Comparison of ENCODE assay signal across 37 mouse cellular contexts in the genomic region with DNA sequence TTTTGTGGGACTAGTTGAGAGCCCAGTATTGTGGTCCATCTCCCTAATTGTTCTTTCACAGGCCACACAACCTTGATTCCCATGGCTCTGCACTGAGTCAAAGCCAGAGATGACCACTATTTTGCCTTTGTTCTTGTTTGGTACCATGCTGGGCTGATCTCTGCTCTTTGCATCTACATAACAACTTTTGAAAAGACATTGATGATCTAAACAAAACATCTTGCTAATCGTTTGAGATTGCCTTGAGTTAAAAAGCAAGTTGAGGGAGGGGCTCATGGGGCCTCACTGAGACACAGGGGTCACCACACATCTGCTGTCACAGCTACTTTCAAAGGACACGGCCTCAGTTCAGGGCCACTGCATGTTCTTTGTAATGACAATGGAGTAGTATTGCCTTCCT. TPM values are rescaled to one million over a fixed set of nuclear protein-coding genes. Genes with fewer than 3 reads are reported as not detected.
DNase-seq lines count a peak whose midpoint lies in the region; ATAC-seq and TF ChIP-seq lines count a peak whose summit lies in the region.
"Had no signal": no experiment of that assay in that cellular context is flagged by ENCODE, and none has a peak within 500 bp of the region (broad histone marks: within the 10 kb centered on the region; RNA-seq: fewer than 3 reads in every experiment).

No protein-coding gene starts in this region.

- WGBS in heart, embryonic 10.5 days, result 48% methylated on average over 2 of the region's 2 CpGs
- 40% methylated on average over 2 of the region's 2 CpGs for WGBS in stomach, postnatal 0 days

- TF ChIP-seq EP300 in stomach, postnatal 0 days (optimal IDR thresholded peaks at IDR 0.05), result no peak

- no peak overlapping the region for H3K9ac ChIP-seq in stomach, postnatal 0 days (ENCODE audit: low read length)
- H3K9ac ChIP-seq: forebrain, embryonic 13.5 days; heart, embryonic 12.5 days; heart, embryonic 15.5 days; hindbrain, embryonic 13.5 days had no signal

- no peak for ATAC-seq in stomach, postnatal 0 days (ENCODE audit: low FRiP score, low TSS enrichment)
- ATAC-seq: activated CD4-positive, CD25-positive, alpha-beta regulatory T cell, adult 4 months; CD4-positive, CD25-positive, alpha-beta regulatory T cell, adult 4 months; forebrain, embryonic 13.5 days; forebrain, embryonic 16.5 days; hindbrain, postnatal 0 days; inflammation-experienced regulatory T-cells, adult 6 months; intestine, embryonic 16.5 days; Patski had no signal

- peaks cover 15% of the 10 kb centered on the region; the same call in 1 of the 2 replicates for H3K27me3 ChIP-seq in heart, embryonic 10.5 days (ENCODE audit: insufficient read depth, poor library complexity, severe bottlenecking)
- no peaks in the 10 kb centered on the region for H3K27me3 ChIP-seq in stomach, postnatal 0 days (ENCODE audit: control insufficient read depth, insufficient read depth, low read length)
- H3K27me3 ChIP-seq: forebrain, embryonic 13.5 days; hindbrain, embryonic 13.5 days; Patski had no signal

- intact Hi-C loops in heart, postnatal 25 days (cut with DNase I), result no loop called here

- no peak for TF ChIP-seq CTCF in stomach, postnatal 0 days (IDR thresholded peaks at IDR 0.05; ENCODE audit: low read depth)

- H3K4me3 ChIP-seq in heart, embryonic 10.5 days, result no peak overlapping the region
- H3K4me3 ChIP-seq in stomach, postnatal 0 days (ENCODE audit: low read depth, low read length), result no peak overlapping the region
- H3K4me3 ChIP-seq: forebrain, embryonic 10.5 days; forebrain, embryonic 13.5 days; heart, embryonic 12.5 days; heart, embryonic 15.5 days; hindbrain, embryonic 13.5 days had no signal

- no peaks in the 10 kb centered on the region for H3K9me3 ChIP-seq in heart, embryonic 10.5 days
- H3K9me3 ChIP-seq in stomach, postnatal 0 days (ENCODE audit: control insufficient read depth, low read length), result no peaks in the 10 kb centered on the region
- H3K9me3 ChIP-seq: forebrain, embryonic 10.5 days; forebrain, embryonic 13.5 days; heart, embryonic 12.5 days; heart, embryonic 15.5 days; hindbrain, embryonic 13.5 days had no signal

- H3K36me3 ChIP-seq in heart, embryonic 10.5 days, result no peaks in the 10 kb centered on the region
- no peaks in the 10 kb centered on the region for H3K36me3 ChIP-seq in stomach, postnatal 0 days (ENCODE audit: control insufficient read depth, insufficient read depth, low read length)
- H3K36me3 ChIP-seq: forebrain, embryonic 10.5 days; G1E; heart, embryonic 12.5 days; heart, embryonic 15.5 days; hindbrain, embryonic 13.5 days had no signal

- no peaks in the 10 kb centered on the region for H3K4me1 ChIP-seq in heart, embryonic 10.5 days
- H3K4me1 ChIP-seq in stomach, postnatal 0 days (replicated peaks; ENCODE audit: control insufficient read depth, insufficient read depth), result no peaks in the 10 kb centered on the region
- H3K4me1 ChIP-seq: forebrain, embryonic 13.5 days; heart, embryonic 12.5 days; heart, embryonic 15.5 days; hindbrain, embryonic 13.5 days had no signal

- H3K27ac ChIP-seq in heart, embryonic 10.5 days, result no peak overlapping the region
- no peak overlapping the region for H3K27ac ChIP-seq in stomach, postnatal 0 days (replicated peaks)
- H3K27ac ChIP-seq: forebrain, embryonic 10.5 days; forebrain, embryonic 13.5 days; heart, embryonic 15.5 days; hindbrain, embryonic 13.5 days; hindbrain, postnatal 0 days had no signal

- H3K4me2 ChIP-seq in stomach, postnatal 0 days (replicated peaks; ENCODE audit: low read depth), result no peak overlapping the region
- H3K4me2 ChIP-seq: forebrain, embryonic 13.5 days; heart, embryonic 12.5 days; heart, embryonic 15.5 days; hindbrain, embryonic 13.5 days had no signal

- peak; percentile 55 for DNase-seq in heart, embryonic 10.5 days (ENCODE audit: low spot score)
- DNase-seq in heart, postnatal 25 days (ENCODE audit: low spot score), result no peak
- peak; percentile 13 for DNase-seq in retina, embryonic 14.5 days (ENCODE audit: low spot score)
- DNase-seq in retina, postnatal 1 day, result no peak
- DNase-seq in R1 (ENCODE audit: low read depth, low spot score), result peak; percentile 34
- DNase-seq in stomach, postnatal 0 days (ENCODE audit: low spot score), result peak; percentile 6
- DNase-seq in ovary, postnatal 14 days (ENCODE audit: low spot score), result no peak
- no peak for DNase-seq in cerebellum, postnatal 14 days
- DNase-seq: adrenal gland, adult 8-10 months; adrenal gland, postnatal 25 days; cerebellum, adult 11-12 months; cerebellum, adult 8-10 months; cerebellum, postnatal 10 days; gastrocnemius, postnatal 10 days; gastrocnemius, postnatal 36 days; heart, postnatal 10 days had no signal

RNA-seq across cellular contexts. Expression of a gene that starts 8.3 kb away (rescaled TPM):
- polyA plus RNA-seq in heart, embryonic 10.5 days (2016; fragmentation: Nextera tagmentation; extraction: Ambion mirVana), result 0.05 TPM in 1 of 2 replicates, not detected in the other
- total RNA-seq in heart, postnatal 25 days (2021), result not detected
- 30.7 and 42.9 TPM in 2 replicates for polyA plus RNA-seq in stomach, postnatal 0 days (2015; fragmentation: Nextera tagmentation; extraction: Ambion mirVana)
- total RNA-seq: adrenal gland, adult 8-10 months; adrenal gland, postnatal 25 days; G1E; gastrocnemius, adult 18-20 months; gastrocnemius, postnatal 10 days; gastrocnemius, postnatal 36 days; granulocyte monocyte progenitor cell, adult 5-6 weeks; heart, adult 8-10 months; heart, postnatal 10 days; hematopoietic stem cell, adult 5-6 weeks; hindbrain, postnatal 0 days had no signal
- polyA plus RNA-seq: activated CD4-positive, CD25-positive, alpha-beta regulatory T cell, adult 4 months; C2C12; CD4-positive, CD25-positive, alpha-beta regulatory T cell, adult 4 months; forebrain, embryonic 10.5 days; forebrain, embryonic 13.5 days; forebrain, embryonic 16.5 days; G1E; heart, embryonic 12.5 days; hindbrain, embryonic 13.5 days; inflammation-experienced regulatory T-cells, adult 6 months; Patski had no signal

RNA-seq across cellular contexts. Expression of a gene that starts 10.3 kb away (rescaled TPM):
- polyA plus RNA-seq in heart, embryonic 10.5 days (2016; fragmentation: Nextera tagmentation; extraction: Ambion mirVana), result 0.33 and 1.4 TPM in 2 replicates
- not detected for total RNA-seq in heart, postnatal 25 days (2021)
- 504 and 557 TPM in 2 replicates for polyA plus RNA-seq in stomach, postnatal 0 days (2015; fragmentation: Nextera tagmentation; extraction: Ambion mirVana)
- total RNA-seq: adrenal gland, adult 8-10 months; adrenal gland, postnatal 25 days; G1E; gastrocnemius, postnatal 10 days; granulocyte monocyte progenitor cell, adult 5-6 weeks; heart, postnatal 10 days; hematopoietic stem cell, adult 5-6 weeks; hindbrain, postnatal 0 days had no signal
- polyA plus RNA-seq: activated CD4-positive, CD25-positive, alpha-beta regulatory T cell, adult 4 months; CD4-positive, CD25-positive, alpha-beta regulatory T cell, adult 4 months; forebrain, embryonic 16.5 days; G1E; inflammation-experienced regulatory T-cells, adult 6 months had no signal

RNA-seq across cellular contexts. Expression of a gene that starts 22.3 kb away (rescaled TPM):
- polyA plus RNA-seq in heart, embryonic 10.5 days (2016; fragmentation: Nextera tagmentation; extraction: Ambion mirVana), result not detected in 2 replicates
- total RNA-seq in heart, postnatal 25 days (2021), result not detected
- 3.3 and 4.7 TPM in 2 replicates for polyA plus RNA-seq in stomach, postnatal 0 days (2015; fragmentation: Nextera tagmentation; extraction: Ambion mirVana)
- total RNA-seq: adrenal gland, adult 8-10 months; adrenal gland, postnatal 25 days; G1E; gastrocnemius, adult 18-20 months; gastrocnemius, postnatal 10 days; gastrocnemius, postnatal 36 days; granulocyte monocyte progenitor cell, adult 5-6 weeks; heart, adult 8-10 months; hematopoietic stem cell, adult 5-6 weeks; hindbrain, postnatal 0 days had no signal
- polyA plus RNA-seq: brain, embryonic 14.5 days; C2C12; CD4-positive, CD25-positive, alpha-beta regulatory T cell, adult 4 months; embryonic facial prominence, embryonic 11.5 days; forebrain, embryonic 10.5 days; forebrain, embryonic 13.5 days; forebrain, embryonic 16.5 days; G1E; heart, embryonic 12.5 days; heart, embryonic 15.5 days; hindbrain, embryonic 13.5 days; hindbrain, postnatal 0 days; intestine, embryonic 16.5 days; Patski had no signal

RNA-seq across cellular contexts. Expression of a gene that starts 40.5 kb away (rescaled TPM):
- polyA plus RNA-seq in heart, embryonic 10.5 days (2016; fragmentation: Nextera tagmentation; extraction: Ambion mirVana), result not detected in 2 replicates
- total RNA-seq in heart, postnatal 25 days (2021), result not detected
- not detected in 2 replicates for polyA plus RNA-seq in stomach, postnatal 0 days (2015; fragmentation: Nextera tagmentation; extraction: Ambion mirVana)
- total RNA-seq: adrenal gland, adult 8-10 months; adrenal gland, postnatal 25 days; G1E; gastrocnemius, postnatal 36 days; granulocyte monocyte progenitor cell, adult 5-6 weeks; heart, adult 8-10 months; heart, postnatal 10 days; hematopoietic stem cell, adult 5-6 weeks had no signal
- polyA plus RNA-seq: activated CD4-positive, CD25-positive, alpha-beta regulatory T cell, adult 4 months; C2C12; CD4-positive, CD25-positive, alpha-beta regulatory T cell, adult 4 months; embryonic facial prominence, embryonic 11.5 days; forebrain, embryonic 10.5 days; forebrain, embryonic 13.5 days; forebrain, embryonic 16.5 days; G1E; heart, embryonic 12.5 days; heart, embryonic 15.5 days; inflammation-experienced regulatory T-cells, adult 6 months; intestine, embryonic 16.5 days; Patski had no signal

RNA-seq across cellular contexts. Expression of a gene that starts 55.2 kb away (rescaled TPM):
- polyA plus RNA-seq in heart, embryonic 10.5 days (2016; fragmentation: Nextera tagmentation; extraction: Ambion mirVana), result not detected in 2 replicates
- total RNA-seq in heart, postnatal 25 days (2021), result not detected
- polyA plus RNA-seq in stomach, postnatal 0 days (2015; fragmentation: Nextera tagmentation; extraction: Ambion mirVana), result 0.10 TPM in 1 of 2 replicates, not detected in the other
- total RNA-seq: adrenal gland, adult 8-10 months; adrenal gland, postnatal 25 days; gastrocnemius, adult 18-20 months; gastrocnemius, postnatal 10 days; gastrocnemius, postnatal 36 days; granulocyte monocyte progenitor cell, adult 5-6 weeks; heart, adult 8-10 months; heart, postnatal 10 days; hindbrain, postnatal 0 days had no signal
- polyA plus RNA-seq: activated CD4-positive, CD25-positive, alpha-beta regulatory T cell, adult 4 months; brain, embryonic 14.5 days; C2C12; CD4-positive, CD25-positive, alpha-beta regulatory T cell, adult 4 months; embryonic facial prominence, embryonic 11.5 days; embryonic facial prominence, embryonic 14.5 days; forebrain, embryonic 10.5 days; forebrain, embryonic 13.5 days; forebrain, embryonic 16.5 days; G1E; heart, embryonic 12.5 days; heart, embryonic 15.5 days; hindbrain, embryonic 13.5 days; hindbrain, postnatal 0 days; inflammation-experienced regulatory T-cells, adult 6 months; intestine, embryonic 16.5 days; Patski had no signal

Comparison
In these comparisons a context has a peak if more than half of its experiments do, and no peak if none do; other contexts are left out.
1. DNase-seq: peak in heart, embryonic 10.5 days (single experiment), retina, embryonic 14.5 days (single experiment), R1 (single experiment) and stomach, postnatal 0 days (single experiment); none in heart, postnatal 25 days (single experiment), retina, postnatal 1 day (single experiment), ovary, postnatal 14 days (single experiment) and cerebellum, postnatal 14 days (0 of 2).
2. RNA of a gene that starts 8.3 kb away (polyA plus RNA-seq): 30.7 to 42.9 TPM in stomach, postnatal 0 days; 0.05 TPM in heart, embryonic 10.5 days; every median in the first group is over 10 times any median in the second.
3. RNA of a gene that starts 10.3 kb away (polyA plus RNA-seq): 504 to 557 TPM in stomach, postnatal 0 days; 0.33 to 1.4 TPM in heart, embryonic 10.5 days; every median in the first group is over 100 times any median in the second.